Mouse (Mus musculus) hindbrain, embryonic 14.5 days (tissue): ENCODE results near the gene Fam20a. TPM values are rescaled to one million over a fixed set of nuclear protein-coding genes. Genes with fewer than 3 reads are reported as not detected.

Source experiments
- ATAC-seq: fragments of 200-750 bp; cut with Nextera tagmentation; 2 replicates; pipeline ENCODE4 v1.8.0; 2017; ENCODE audit warnings: moderate number of reproducible peaks, mild to moderate bottlenecking, moderate TSS enrichment, moderate library complexity; ENCODE audit not compliant: low FRiP score
- DNase-seq: peaks from one replicate; pipeline ENCODE4 v3.0.0-alpha.2; 2015; ENCODE audit warnings: low spot score
- H3K27ac ChIP-seq: fragments of 300-500 bp; sonication (generic); 2 replicates; pipeline ENCODE4 v1.5.1; 2014; ENCODE audit warnings: mild to moderate bottlenecking, moderate library complexity
- H3K27me3 ChIP-seq: fragments of 300-500 bp; sonication (generic); 2 replicates; pipeline ENCODE4 v1.6.1; 2014; ENCODE audit warnings: mild to moderate bottlenecking, low read length, mixed read lengths; ENCODE audit not compliant: control insufficient read depth, insufficient read depth
- H3K36me3 ChIP-seq: fragments of 300-500 bp; sonication (generic); replicated peaks from 2 replicates; pipeline ENCODE4 v1.6.1; 2014; ENCODE audit not compliant: control insufficient read depth, insufficient read depth
- H3K4me1 ChIP-seq: fragments of 300-500 bp; sonication (generic); replicated peaks from 2 replicates; pipeline ENCODE4 v1.6.1; 2014; ENCODE audit warnings: antibody characterized with exemption, low read length, mixed read lengths; ENCODE audit not compliant: control insufficient read depth, insufficient read depth
- H3K4me2 ChIP-seq: fragments of 300-500 bp; sonication (generic); replicated peaks from 2 replicates; pipeline ENCODE4 v1.6.1; 2014; ENCODE audit warnings: mild to moderate bottlenecking, moderate library complexity
- H3K4me3 ChIP-seq: fragments of 300-500 bp; sonication (generic); replicated peaks from 2 replicates; pipeline ENCODE4 v1.5.1; 2014; ENCODE audit warnings: mild to moderate bottlenecking, low read length
- H3K9ac ChIP-seq: fragments of 300-500 bp; sonication (generic); 2 replicates; pipeline ENCODE4 v1.6.1; 2014
- H3K9me3 ChIP-seq: fragments of 300-500 bp; sonication (generic); 2 replicates; pipeline ENCODE4 v1.6.1; 2016; ENCODE audit warnings: low read length; ENCODE audit not compliant: control insufficient read depth
- WGBS: fragments of 180-500 bp; shearing (Covaris S2); extraction: QIAGEN DNeasy Blood & Tissue Kit; methylation state at CpG from one replicate; pipeline ENCODE4 v1.1.7; 2014; 5-methylcytosine and 5-hydroxymethylcytosine counted together
- polyA plus RNA-seq: library from polyadenylated mRNA; unstranded; fragments of >200 nt; fragmentation: Nextera tagmentation; extraction: Ambion mirVana; gene quantifications from 2 replicates; pipeline ENCODE4 v1.2.1, GENCODE M21; 2014

Fam20a gene
- polyA plus RNA-seq, 1 experiment from 2014 or later, result 5.0 TPM

DNA sequence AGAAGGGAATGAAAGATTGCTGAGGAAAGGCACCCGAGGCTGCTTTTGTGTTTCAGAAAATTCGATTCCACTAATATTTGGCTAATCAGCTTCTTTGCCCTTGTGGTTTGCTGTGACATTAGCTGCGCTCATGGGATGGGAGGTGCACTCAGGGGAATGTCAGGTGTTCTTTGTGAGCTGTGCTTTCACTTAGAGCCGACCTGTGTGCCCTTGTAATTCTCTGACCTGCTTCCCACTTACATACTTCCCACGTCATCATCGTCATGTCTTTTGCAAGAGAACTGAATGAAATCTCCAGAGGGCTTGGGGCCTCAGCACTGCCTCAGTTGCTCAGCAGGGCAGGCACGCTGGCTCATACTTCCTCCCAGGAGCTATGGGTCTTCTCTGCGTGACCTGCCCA is 68.9 kb downstream of the Fam20a start:
- Histone ChIP-seq H3K27me3 (no peaks in the 10 kb centered on the region), H3K36me3 (peaks cover 38% of the 10 kb centered on the region), H3K4me2 (peak overlapping the region; percentile 86), H3K9me3 (no peaks in the 10 kb centered on the region), H3K27ac (no peak overlapping the region), H3K4me3 (peak overlapping the region; percentile 96; the same call in 1 of the 2 replicates), H3K4me1 (peaks cover 33% of the 10 kb centered on the region), H3K9ac (peak overlapping the region; percentile 96)
- ATAC-seq (no peak), DNase-seq (no peak)
- 57% methylated on average over 8 of the region's 8 CpGs for WGBS

DNA sequence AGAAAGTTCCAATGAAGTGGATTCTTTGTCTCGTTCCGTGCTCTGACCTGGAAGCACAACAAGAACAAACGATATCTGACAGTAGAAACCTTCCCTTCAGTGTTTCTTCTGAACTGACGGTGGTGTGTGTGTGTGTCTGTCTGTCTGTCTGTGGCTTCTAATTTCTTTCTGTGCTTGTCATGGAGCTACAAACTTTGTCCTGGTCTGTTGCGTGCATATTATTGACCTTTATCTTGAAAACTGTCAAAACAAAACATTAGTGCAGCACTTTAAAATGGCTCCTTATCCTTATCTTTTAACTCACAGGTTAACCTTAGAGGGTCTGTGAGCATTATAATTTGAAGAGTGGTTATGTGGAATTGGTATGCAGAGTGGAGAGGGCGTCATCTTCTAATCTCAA is 69.6 kb downstream of the Fam20a start:
- no peak for ATAC-seq
- H3K9ac ChIP-seq, result peak overlapping the region; percentile 96
- peaks cover 38% of the 10 kb centered on the region for H3K36me3 ChIP-seq
- DNase-seq, result no peak
- 58% methylated on average over 6 of the region's 6 CpGs for WGBS
- peak overlapping the region; percentile 96 for H3K4me3 ChIP-seq
- H3K27me3 ChIP-seq, result no peaks in the 10 kb centered on the region
- no peak overlapping the region for H3K27ac ChIP-seq
- H3K4me2 ChIP-seq, result peak overlapping the region; percentile 86
- H3K4me1 ChIP-seq, result peaks cover 35% of the 10 kb centered on the region
- no peaks in the 10 kb centered on the region for H3K9me3 ChIP-seq

DNA sequence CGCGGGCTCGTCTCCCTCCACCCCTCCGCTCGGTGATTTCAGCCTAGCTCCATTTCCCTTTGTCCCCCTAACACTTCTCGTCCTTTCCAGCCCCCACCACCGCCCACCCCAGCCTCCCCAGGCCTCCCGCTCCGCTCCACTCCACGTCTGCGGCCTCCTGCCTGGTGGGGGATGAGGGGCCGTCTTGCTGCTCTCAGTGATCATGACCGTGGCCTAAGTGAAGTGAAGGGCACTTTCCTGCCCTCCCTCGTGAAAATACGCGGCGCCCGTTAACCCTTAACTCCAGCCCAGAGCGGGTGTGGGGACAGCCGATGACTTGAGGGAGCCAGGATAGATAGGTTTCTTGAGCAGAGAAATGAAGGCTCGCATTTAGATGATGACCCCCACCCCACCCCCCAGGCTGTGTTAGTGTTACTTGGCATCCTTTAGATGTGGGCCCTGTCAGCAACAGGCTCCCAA is 70.5 kb downstream of the Fam20a start:
- H3K9ac ChIP-seq, result peak overlapping the region; percentile 96
- peak overlapping the region; percentile 96 for H3K4me3 ChIP-seq
- no peaks in the 10 kb centered on the region for H3K27me3 ChIP-seq
- H3K4me1 ChIP-seq, result peaks cover 35% of the 10 kb centered on the region
- H3K9me3 ChIP-seq, result no peaks in the 10 kb centered on the region
- ATAC-seq (no peak), DNase-seq (no peak)
- WGBS, result under 1% methylated on average over 21 of the region's 21 CpGs
- H3K36me3 ChIP-seq, result peaks cover 30% of the 10 kb centered on the region
- H3K27ac ChIP-seq, result peak overlapping the region; percentile 97
- H3K4me2 ChIP-seq, result peak overlapping the region; percentile 86

DNA sequence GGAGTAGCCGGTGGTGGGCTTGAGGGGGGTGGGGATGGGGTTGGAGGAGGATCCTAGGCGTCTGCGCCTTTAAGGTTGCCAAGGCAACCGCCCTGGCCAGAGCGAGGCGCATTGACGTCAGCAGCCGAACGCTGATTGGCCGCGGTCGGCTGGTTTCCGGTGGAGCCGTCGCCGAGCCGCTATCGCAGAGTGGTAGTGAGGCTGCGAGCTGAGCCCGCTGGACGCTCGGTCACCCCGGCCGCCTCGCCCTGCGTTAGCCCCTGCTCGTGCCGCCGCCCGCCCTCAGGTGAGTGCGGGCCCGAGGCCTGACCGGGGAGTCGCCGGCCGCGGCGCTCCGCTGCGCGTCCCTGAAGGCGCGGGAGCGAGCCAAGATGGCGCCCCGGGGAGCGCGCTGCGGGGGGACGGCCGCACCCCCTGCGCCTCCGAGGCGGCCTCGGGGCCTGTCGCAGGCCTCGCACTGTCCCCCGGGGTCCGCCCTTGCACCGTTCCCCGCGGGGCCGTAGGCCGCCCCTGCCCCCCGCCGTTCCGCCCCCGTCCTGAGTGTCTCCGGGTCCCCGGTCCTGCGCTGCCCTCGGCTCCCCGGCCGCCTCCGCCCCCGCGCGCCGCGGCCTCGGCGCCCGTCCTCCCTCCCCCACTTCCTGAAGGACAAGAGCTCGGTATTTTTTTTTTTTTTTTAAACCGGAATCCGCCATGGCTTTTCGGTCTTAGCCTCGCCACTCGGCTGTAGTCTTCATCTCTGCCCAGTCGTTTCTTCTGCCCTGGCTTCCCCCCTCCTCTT is 71.1 kb downstream of the Fam20a start:
- Histone ChIP-seq H3K4me2 (peak overlapping the region; percentile 86), H3K4me1 (peaks cover 35% of the 10 kb centered on the region), H3K36me3 (peaks cover 24% of the 10 kb centered on the region), H3K9ac (peak overlapping the region; percentile 96), H3K27ac (peak overlapping the region; percentile 97), H3K4me3 (peak overlapping the region; percentile 96), H3K9me3 (no peaks in the 10 kb centered on the region), H3K27me3 (no peaks in the 10 kb centered on the region)
- WGBS, result 0% methylated on average over 39 of the region's 90 CpGs
- peak; percentile 94 for ATAC-seq
- DNase-seq, result peak; percentile 98

DNA sequence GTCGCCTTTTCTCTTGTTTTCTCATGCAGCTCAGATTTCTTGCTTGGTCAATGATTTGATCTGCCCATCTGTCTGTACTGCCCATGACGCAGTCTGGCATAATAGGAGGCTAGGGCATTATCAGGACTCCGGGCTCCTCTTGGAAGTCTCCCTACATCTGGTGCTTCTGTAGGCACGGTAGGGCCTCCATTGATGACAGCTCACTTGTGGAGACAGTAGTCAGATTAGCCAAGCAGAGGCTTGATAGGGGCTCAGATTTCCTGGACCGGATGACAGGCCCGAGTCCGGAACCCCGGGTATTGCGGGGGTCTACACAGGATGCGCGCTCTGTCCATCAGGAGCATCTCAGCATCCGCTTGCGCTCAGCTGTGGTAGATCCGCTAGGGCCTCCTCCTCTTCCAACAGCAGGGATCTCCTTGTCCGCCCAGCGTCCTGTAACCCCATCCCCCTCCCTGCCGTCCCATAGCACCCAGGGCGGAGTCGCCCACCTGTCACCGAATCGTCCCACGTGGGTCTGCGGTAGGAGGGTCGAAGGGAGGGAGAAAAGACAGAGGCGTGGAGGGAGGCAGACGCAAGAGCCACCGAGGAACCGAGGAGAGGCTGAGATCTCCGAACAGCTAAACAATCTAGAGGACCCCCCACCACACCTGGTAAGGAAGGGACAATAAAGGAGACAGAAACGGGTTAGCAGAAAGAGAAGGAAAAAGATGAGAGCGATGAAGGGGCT is 71.9 kb downstream of the Fam20a start:
- Histone ChIP-seq H3K36me3 (peaks cover 16% of the 10 kb centered on the region), H3K9ac (peak overlapping the region; percentile 96), H3K9me3 (no peaks in the 10 kb centered on the region), H3K4me2 (peak overlapping the region; percentile 86), H3K4me3 (peak overlapping the region; percentile 96), H3K4me1 (peaks cover 35% of the 10 kb centered on the region), H3K27me3 (no peaks in the 10 kb centered on the region), H3K27ac (peak overlapping the region; percentile 97)
- ATAC-seq, result peak; percentile 85
- WGBS, result 1% methylated on average over 31 of the region's 31 CpGs
- DNase-seq, result peak; percentile 78

DNA sequence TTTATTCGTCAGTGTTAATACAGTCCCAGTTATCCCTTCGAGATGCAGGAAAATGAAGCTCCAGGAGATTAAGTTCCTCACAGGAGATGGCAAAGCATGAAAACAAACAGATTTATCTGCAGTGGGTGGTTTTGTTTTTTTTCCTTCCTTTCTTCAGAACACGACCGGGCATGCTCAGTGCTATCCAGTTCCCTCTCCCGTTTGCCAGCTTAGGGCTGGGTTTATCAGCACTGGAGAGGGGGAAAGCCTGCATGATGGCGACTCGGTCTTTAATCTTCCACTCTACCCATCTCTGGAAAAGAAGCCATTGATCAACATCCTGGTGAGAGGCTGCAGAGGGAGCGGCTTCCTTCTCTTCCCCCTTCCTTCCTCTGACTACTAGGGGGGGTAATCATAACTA is 72.9 kb downstream of the Fam20a start, which contains the start of gene Prkar1a:
Gene Prkar1a (plus strand): TSS at position 200 of the 400 bp plus-strand sequence.
- no peaks in the 10 kb centered on the region for H3K9me3 ChIP-seq
- 30% methylated on average over 8 of the region's 8 CpGs for WGBS
- peaks cover 6% of the 10 kb centered on the region for H3K36me3 ChIP-seq
- H3K4me3 ChIP-seq, result peak within 1 kb of the TSS; percentile 96
- peak within 1 kb of the TSS; percentile 96 for H3K9ac ChIP-seq
- H3K27ac ChIP-seq, result peak within 1 kb of the TSS; percentile 97
- H3K4me2 ChIP-seq, result peak within 1 kb of the TSS; percentile 86
- no peak for ATAC-seq
- DNase-seq, result no peak
- H3K4me1 ChIP-seq, result peaks cover 35% of the 10 kb centered on the region
- no peaks in the 10 kb centered on the region for H3K27me3 ChIP-seq

DNA sequence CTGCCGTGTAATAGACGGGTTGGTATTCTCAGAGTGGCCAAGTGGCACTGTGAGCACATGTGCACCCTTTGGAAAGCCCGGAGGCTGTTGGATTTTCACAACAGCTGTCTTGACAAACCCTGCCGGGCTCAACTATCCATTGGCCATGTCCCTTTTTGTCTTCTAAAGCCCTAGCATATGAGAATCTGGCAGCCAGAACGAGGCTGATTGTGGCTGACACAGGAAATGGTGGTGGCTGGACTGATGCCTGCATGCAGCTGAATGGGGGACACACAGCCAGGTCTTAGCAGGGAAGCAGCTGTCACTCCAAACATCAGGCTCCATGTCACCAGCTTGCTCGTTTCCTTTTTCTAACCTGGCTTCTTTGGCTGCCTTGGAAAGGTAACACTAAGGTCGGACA is 73.6 kb downstream of the Fam20a start:
- DNase-seq, result peak; percentile 48
- H3K4me1 ChIP-seq, result peaks cover 34% of the 10 kb centered on the region
- H3K36me3 ChIP-seq, result no peaks in the 10 kb centered on the region
- 40% methylated on average over 7 of the region's 7 CpGs for WGBS
- peak overlapping the region; percentile 86 for H3K4me2 ChIP-seq
- peak overlapping the region; percentile 97 for H3K27ac ChIP-seq
- 0 out of 2 replicates have a peak overlapping the region, but pooled peaks have one; percentile 96 for H3K4me3 ChIP-seq
- no peaks in the 10 kb centered on the region for H3K9me3 ChIP-seq
- peak overlapping the region; percentile 96 for H3K9ac ChIP-seq
- ATAC-seq, result no peak
- H3K27me3 ChIP-seq, result no peaks in the 10 kb centered on the region

DNA sequence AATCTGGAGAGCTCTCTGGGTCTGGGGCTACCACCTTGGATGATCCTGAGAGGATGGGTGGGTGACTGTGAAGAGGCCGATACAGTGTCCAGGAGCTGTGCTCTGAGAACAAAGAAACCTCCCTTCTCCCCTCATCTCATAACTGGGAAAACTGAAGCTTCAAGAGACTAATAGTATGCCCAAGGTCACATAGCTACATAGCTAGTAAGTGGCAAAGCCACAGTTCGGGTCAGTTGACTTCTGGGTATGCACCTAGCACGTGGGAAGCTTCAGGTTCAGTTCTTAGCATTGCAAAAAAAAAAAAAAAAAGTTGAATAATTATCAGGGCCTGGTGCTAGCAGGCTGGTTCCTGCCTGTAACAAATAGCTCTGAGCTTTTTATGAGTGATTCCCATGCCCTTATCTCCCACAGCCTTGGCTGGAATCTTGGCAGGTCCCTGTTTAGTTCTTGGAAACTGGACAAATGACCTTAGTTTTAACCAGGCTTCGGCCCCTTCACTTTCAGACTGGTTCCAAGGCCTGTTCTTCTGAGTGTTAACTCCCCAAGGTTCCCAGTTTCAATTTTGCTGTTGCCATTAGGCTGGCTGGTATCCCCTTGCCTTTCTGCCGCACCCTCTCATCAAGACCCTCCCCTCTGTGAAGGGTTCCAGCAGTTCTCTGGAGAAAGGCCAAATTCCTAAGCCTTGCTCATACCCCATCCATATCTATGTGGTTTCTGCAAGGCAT is 80.4 kb downstream of the Fam20a start:
- no peak for DNase-seq
- 77% methylated on average over 5 of the region's 5 CpGs for WGBS
- Histone ChIP-seq H3K4me2 (no peak overlapping the region), H3K27me3 (no peaks in the 10 kb centered on the region), H3K9ac (no peak overlapping the region), H3K4me1 (no peaks in the 10 kb centered on the region), H3K36me3 (no peaks in the 10 kb centered on the region), H3K9me3 (no peaks in the 10 kb centered on the region), H3K27ac (no peak overlapping the region), H3K4me3 (no peak overlapping the region)
- ATAC-seq, result no peak
